ENCODE assay signal across 8 mouse cellular contexts in the genomic region with DNA sequence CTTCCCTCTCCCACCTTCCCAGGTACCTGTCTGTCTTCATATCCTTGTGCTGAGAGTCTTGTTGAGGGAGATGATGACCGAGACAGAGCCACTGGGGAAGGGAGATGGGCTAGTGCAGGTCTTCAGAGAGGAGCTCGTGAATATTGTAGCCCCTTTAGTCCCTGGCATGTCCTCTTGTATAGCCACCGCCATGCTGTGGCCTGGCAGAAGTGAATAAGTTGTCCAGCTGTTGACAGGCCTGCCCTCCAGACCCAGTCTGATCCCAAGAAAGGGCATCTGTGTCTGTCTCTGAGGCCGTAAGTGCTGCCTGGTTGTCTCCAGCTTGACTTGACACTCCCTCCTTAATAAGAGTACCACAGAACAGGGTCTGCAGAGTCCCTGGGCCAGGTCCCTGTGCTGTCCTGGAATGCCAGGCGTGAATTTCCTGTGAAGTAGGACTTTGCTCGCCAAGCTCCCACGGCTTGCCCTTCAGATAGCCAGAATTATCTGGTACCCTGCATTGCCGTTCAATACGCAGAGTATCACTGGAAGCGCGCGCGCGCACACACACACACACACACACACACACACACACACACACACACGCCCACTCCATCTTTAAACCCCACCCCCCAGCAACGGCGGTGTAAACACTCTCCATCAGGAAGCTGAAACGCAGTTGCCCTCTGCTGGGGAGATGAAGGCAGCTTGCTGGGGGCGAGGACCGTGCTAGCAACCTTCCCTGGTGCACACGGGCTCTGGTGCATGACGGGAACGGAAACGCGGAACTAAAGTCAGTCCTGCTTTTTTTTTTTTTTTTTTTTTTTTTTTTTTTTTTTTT.
A peak's percentile ranks its signal among the peaks of the same experiment; 100 is the strongest.
DNase-seq lines count a peak whose midpoint lies in the region; ATAC-seq lines count a peak whose summit lies in the region.

No protein-coding gene starts in this region.

- intact Hi-C loops in gastrocnemius, postnatal 14 days (cut with DNase I; ENCODE audit: low total_unique reads) = loop anchor here (10.0 kb wide), 1 partner anchor 94 kb away; no protein-coding TSS in a partner anchor
- intact Hi-C loops in left cerebral cortex, postnatal 10 days (cut with DNase I) = no loop called here

- DNase-seq in ZHBTc4 (ENCODE audit: low read depth, low spot score) = peak; percentile 96
- peak; percentile 91 for DNase-seq in gastrocnemius, postnatal 14 days
- DNase-seq in left cerebral cortex, postnatal 10 days (ENCODE audit: extremely low spot score in 1 of 2, low spot score in 2 of 2) = peak; percentile 84 to 94
- DNase-seq in right cerebral cortex, postnatal 36 days (ENCODE audit: low spot score in 2 of 2) = peak; percentile 71 to 80
- peak; percentile 86 to 91 for DNase-seq in urinary bladder, postnatal 4 days (ENCODE audit: low spot score in 2 of 2)

- ATAC-seq in common myeloid progenitor, adult 5-6 weeks (replicated peaks; ENCODE audit: low read depth, poor library complexity, severe bottlenecking) = peak; percentile 86
- ATAC-seq in inflammation-experienced regulatory T-cells, adult 6 months = peak; percentile 100
- ATAC-seq in megakaryocyte progenitor cell, adult 5-6 weeks (replicated peaks; ENCODE audit: poor library complexity) = peak; percentile 81

Comparison
In these comparisons a context has a peak if more than half of its experiments do, and no peak if none do; other contexts are left out.
1. Peak in every context shown above with its lines: DNase-seq and ATAC-seq.